Mouse (Mus musculus): Measurements from ENCODE around the gene Itgam. TPM values are rescaled to one million over a fixed set of nuclear protein-coding genes. Genes with fewer than 3 reads are reported as not detected.

The Itgam gene
- polyA plus RNA-seq, 1 experiment, result not detected

GRCm38 (mm10) chr7:128107462-128107861 lies 45.0 kb downstream of the Itgam start:
- Histone ChIP-seq H3K4me3 (ENCODE audit: insufficient read depth, poor library complexity, severe bottlenecking) (no peak overlapping the region), H3K27me3 (ENCODE audit: control insufficient read depth, insufficient read depth, insufficient read length) (peaks cover 54% of the 10 kb centered on the region), H3ac (ENCODE audit: control insufficient read depth, insufficient read length, low read depth) (no peak overlapping the region), H3K79me3 (ENCODE audit: low read depth) (no peaks in the 10 kb centered on the region), H3K36me3 (ENCODE audit: control insufficient read depth, insufficient read depth) (no peaks in the 10 kb centered on the region), H3K79me2 (ENCODE audit: control insufficient read depth, insufficient read depth) (no peaks in the 10 kb centered on the region)
- no peak for TF ChIP-seq CEBPB (IDR thresholded peaks at IDR 0.05; ENCODE audit: low read depth)
- no peak for TF ChIP-seq MYOG (IDR thresholded peaks at IDR 0.05; ENCODE audit: control insufficient read depth, extremely low read depth, insufficient read length)
- TF ChIP-seq FOSL1 (IDR thresholded peaks at IDR 0.05; ENCODE audit: insufficient read depth, low read length, poor library complexity, severe bottlenecking), result no peak
- no peak for TF ChIP-seq CTCF (IDR thresholded peaks at IDR 0.05; ENCODE audit: control insufficient read depth, insufficient read depth, insufficient read length)
- TF ChIP-seq USF1 (IDR thresholded peaks at IDR 0.05; ENCODE audit: low read depth), result no peak

- H3ac ChIP-seq (ENCODE audit: control insufficient read depth, insufficient read length, low read depth), result no peak overlapping the region
- H3K79me3 ChIP-seq (ENCODE audit: low read depth), result no peaks in the 10 kb centered on the region
- H3K4me3 ChIP-seq (ENCODE audit: insufficient read depth, poor library complexity, severe bottlenecking), result no peak overlapping the region
- H3K36me3 ChIP-seq (ENCODE audit: control insufficient read depth, insufficient read depth), result no peaks in the 10 kb centered on the region
- H3K79me2 ChIP-seq (ENCODE audit: control insufficient read depth, insufficient read depth), result no peaks in the 10 kb centered on the region
- H3K27me3 ChIP-seq (ENCODE audit: control insufficient read depth, insufficient read depth, insufficient read length), result peaks cover 53% of the 10 kb centered on the region
- TF ChIP-seq USF1 (IDR thresholded peaks at IDR 0.05; ENCODE audit: low read depth), result no peak
- no peak for TF ChIP-seq MAX (IDR thresholded peaks at IDR 0.05)
- no peak for TF ChIP-seq MYOG (IDR thresholded peaks at IDR 0.05; ENCODE audit: control insufficient read depth, extremely low read depth, insufficient read length)
- TF ChIP-seq CEBPB (IDR thresholded peaks at IDR 0.05; ENCODE audit: low read depth), result no peak
- TF ChIP-seq FOSL1 (IDR thresholded peaks at IDR 0.05; ENCODE audit: insufficient read depth, low read length, poor library complexity, severe bottlenecking), result no peak
- TF ChIP-seq CTCF (IDR thresholded peaks at IDR 0.05; ENCODE audit: control insufficient read depth, insufficient read depth, insufficient read length), result no peak
- TF ChIP-seq MYOD1 (IDR thresholded peaks at IDR 0.05; ENCODE audit: control insufficient read depth, insufficient read length, low read depth), result no peak
Observed at GRCm38 (mm10) chr7:128110314-128110713, 47.9 kb downstream of the Itgam start.

GRCm38 (mm10) chr7:128112131-128112530 lies 49.7 kb downstream of the Itgam start:
- H3K27me3 ChIP-seq (ENCODE audit: control insufficient read depth, insufficient read depth, insufficient read length), result peaks cover 43% of the 10 kb centered on the region
- TF ChIP-seq MYOG (IDR thresholded peaks at IDR 0.05; ENCODE audit: control insufficient read depth, extremely low read depth, insufficient read length), result no peak
- TF ChIP-seq MAX (IDR thresholded peaks at IDR 0.05), result no peak
- TF ChIP-seq USF1 (IDR thresholded peaks at IDR 0.05; ENCODE audit: low read depth), result no peak
- no peak for TF ChIP-seq MYOD1 (IDR thresholded peaks at IDR 0.05; ENCODE audit: control insufficient read depth, insufficient read length, low read depth)
- no peak for TF ChIP-seq FOSL1 (IDR thresholded peaks at IDR 0.05; ENCODE audit: insufficient read depth, low read length, poor library complexity, severe bottlenecking)
- no peaks in the 10 kb centered on the region for H3K79me2 ChIP-seq (ENCODE audit: control insufficient read depth, insufficient read depth)
- H3ac ChIP-seq (ENCODE audit: control insufficient read depth, insufficient read length, low read depth), result no peak overlapping the region
- no peak overlapping the region for H3K4me3 ChIP-seq (ENCODE audit: insufficient read depth, poor library complexity, severe bottlenecking)
- no peaks in the 10 kb centered on the region for H3K36me3 ChIP-seq (ENCODE audit: control insufficient read depth, insufficient read depth)
- H3K79me3 ChIP-seq (ENCODE audit: low read depth), result no peaks in the 10 kb centered on the region

GRCm38 (mm10) chr7:128114371-128115105 lies 52.1 kb downstream of the Itgam start:
- no peak overlapping the region for H3K4me3 ChIP-seq (ENCODE audit: insufficient read depth, poor library complexity, severe bottlenecking)
- no peaks in the 10 kb centered on the region for H3K36me3 ChIP-seq (ENCODE audit: control insufficient read depth, insufficient read depth)
- no peak overlapping the region for H3ac ChIP-seq (ENCODE audit: control insufficient read depth, insufficient read length, low read depth)
- H3K27me3 ChIP-seq (ENCODE audit: control insufficient read depth, insufficient read depth, insufficient read length), result peaks cover 34% of the 10 kb centered on the region
- no peak for TF ChIP-seq USF1 (IDR thresholded peaks at IDR 0.05; ENCODE audit: low read depth)
- no peak for TF ChIP-seq FOSL1 (IDR thresholded peaks at IDR 0.05; ENCODE audit: insufficient read depth, low read length, poor library complexity, severe bottlenecking)
- no peak for TF ChIP-seq CTCF (IDR thresholded peaks at IDR 0.05; ENCODE audit: control insufficient read depth, insufficient read depth, insufficient read length)
- no peak for TF ChIP-seq MAX (IDR thresholded peaks at IDR 0.05)
- TF ChIP-seq MYOD1 (IDR thresholded peaks at IDR 0.05; ENCODE audit: control insufficient read depth, insufficient read length, low read depth), result no peak
- TF ChIP-seq MYOG (IDR thresholded peaks at IDR 0.05; ENCODE audit: control insufficient read depth, extremely low read depth, insufficient read length), result no peak
- no peak for TF ChIP-seq CEBPB (IDR thresholded peaks at IDR 0.05; ENCODE audit: low read depth)
- H3K79me3 ChIP-seq (ENCODE audit: low read depth), result no peaks in the 10 kb centered on the region
- H3K79me2 ChIP-seq (ENCODE audit: control insufficient read depth, insufficient read depth), result no peaks in the 10 kb centered on the region

GRCm38 (mm10) chr7:128115211-128115958 lies 52.9 kb downstream of the Itgam start:
- Histone ChIP-seq H3K79me2 (ENCODE audit: control insufficient read depth, insufficient read depth) (no peaks in the 10 kb centered on the region), H3K36me3 (ENCODE audit: control insufficient read depth, insufficient read depth) (no peaks in the 10 kb centered on the region), H3ac (ENCODE audit: control insufficient read depth, insufficient read length, low read depth) (no peak overlapping the region), H3K4me3 (ENCODE audit: insufficient read depth, poor library complexity, severe bottlenecking) (no peak overlapping the region), H3K79me3 (ENCODE audit: low read depth) (no peaks in the 10 kb centered on the region), H3K27me3 (ENCODE audit: control insufficient read depth, insufficient read depth, insufficient read length) (peaks cover 34% of the 10 kb centered on the region)
- no peak for TF ChIP-seq CEBPB (IDR thresholded peaks at IDR 0.05; ENCODE audit: low read depth)
- TF ChIP-seq FOSL1 (IDR thresholded peaks at IDR 0.05; ENCODE audit: insufficient read depth, low read length, poor library complexity, severe bottlenecking), result no peak
- TF ChIP-seq MYOD1 (IDR thresholded peaks at IDR 0.05; ENCODE audit: control insufficient read depth, insufficient read length, low read depth), result no peak
- TF ChIP-seq MYOG (IDR thresholded peaks at IDR 0.05; ENCODE audit: control insufficient read depth, extremely low read depth, insufficient read length), result no peak
- no peak for TF ChIP-seq USF1 (IDR thresholded peaks at IDR 0.05; ENCODE audit: low read depth)
- no peak for TF ChIP-seq CTCF (IDR thresholded peaks at IDR 0.05; ENCODE audit: control insufficient read depth, insufficient read depth, insufficient read length)
- TF ChIP-seq MAX (IDR thresholded peaks at IDR 0.05), result no peak

All from C2C12 (cell line).